Mouse (Mus musculus): ENCODE measurements around the gene Pla1a. TPM values are rescaled to one million over a fixed set of nuclear protein-coding genes. Genes with fewer than 3 reads are reported as not detected.
"Not testable (repeated sequence)": the region's sequence is repeated elsewhere in the genome, so short reads cannot be mapped to it uniquely, and the experiment has no call there.

The Pla1a gene
- 2.2 and 2.8 TPM in 2 replicates for polyA plus RNA-seq (2015; fragmentation: Nextera tagmentation; extraction: Ambion mirVana)

- no peak for DNase-seq (ENCODE audit: low spot score)
Measured at GRCm38 (mm10) chr16:38432498-38433425, at the start of gene Pla1a. Gene Pla1a (minus strand): TSS chr16:38433145.

- no peak for DNase-seq (ENCODE audit: low spot score)
Measured at GRCm38 (mm10) chr16:38481327-38481726, 48.4 kb upstream of the Pla1a start.

GRCm38 (mm10) chr16:38478296-38478695 lies 45.4 kb upstream of the Pla1a start:
- no peak for DNase-seq (ENCODE audit: low spot score)

GRCm38 (mm10) chr16:38477241-38477608 lies 44.3 kb upstream of the Pla1a start:
- not testable (repeated sequence) for DNase-seq (ENCODE audit: low spot score)

- peak; percentile 61 for DNase-seq (ENCODE audit: low spot score)
Measured at GRCm38 (mm10) chr16:38476312-38477240, 43.6 kb upstream of the Pla1a start.

DNA sequence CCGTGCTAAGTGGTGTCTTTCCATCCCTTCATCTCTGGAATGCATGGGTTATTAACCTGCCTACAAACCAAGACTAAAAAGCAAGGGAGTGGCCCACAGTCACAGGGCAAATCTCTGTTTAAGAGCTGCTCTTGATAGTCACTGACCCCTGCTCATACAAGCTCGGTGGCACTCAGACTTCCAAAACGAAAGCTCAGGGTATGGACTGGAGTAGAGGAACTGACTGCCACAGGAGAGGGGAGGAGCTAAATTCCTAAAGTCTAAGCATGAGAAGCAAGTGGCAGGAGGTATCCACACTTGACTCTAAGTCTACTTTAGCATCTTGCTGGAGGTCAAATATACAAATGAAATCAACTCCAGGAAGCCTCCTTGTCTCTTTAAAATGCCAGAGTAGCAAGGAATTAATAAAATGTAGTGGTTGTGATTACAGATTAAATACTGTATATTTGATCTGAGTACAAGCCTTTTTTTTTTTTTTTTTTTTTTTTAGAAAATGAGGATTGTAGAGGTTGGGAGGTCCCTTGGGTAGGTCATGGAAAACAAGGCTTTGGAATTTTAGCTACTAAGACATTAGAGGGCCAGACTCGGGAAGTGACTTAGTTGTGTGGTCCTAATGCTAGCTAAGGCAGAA lies 42.9 kb upstream of the Pla1a start:
- no peak for DNase-seq (ENCODE audit: low spot score)

- no peak for DNase-seq (ENCODE audit: low spot score)
Measured at GRCm38 (mm10) chr16:38474677-38475286, 41.8 kb upstream of the Pla1a start.

- DNase-seq (ENCODE audit: low spot score) = no peak
Measured at GRCm38 (mm10) chr16:38473661-38474060, 40.7 kb upstream of the Pla1a start.

DNA sequence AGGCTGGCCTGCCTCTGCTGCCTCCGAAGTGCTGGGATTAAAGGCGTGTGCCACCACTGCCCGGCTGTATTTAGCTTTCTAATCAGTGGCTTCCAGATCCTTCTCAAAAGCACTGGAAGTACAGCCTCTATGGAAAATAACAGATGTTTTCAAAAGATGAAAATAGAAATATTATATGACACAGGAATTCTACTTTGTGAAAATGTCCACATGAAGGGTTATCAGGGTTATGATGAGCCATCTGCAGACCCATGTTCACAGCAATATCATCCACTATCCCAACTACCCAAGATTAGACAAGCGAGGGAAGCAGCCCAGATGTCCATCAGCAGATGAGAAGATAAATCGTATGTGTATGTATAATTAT lies 39.5 kb upstream of the Pla1a start:
- no peak for DNase-seq (ENCODE audit: low spot score)

DNA sequence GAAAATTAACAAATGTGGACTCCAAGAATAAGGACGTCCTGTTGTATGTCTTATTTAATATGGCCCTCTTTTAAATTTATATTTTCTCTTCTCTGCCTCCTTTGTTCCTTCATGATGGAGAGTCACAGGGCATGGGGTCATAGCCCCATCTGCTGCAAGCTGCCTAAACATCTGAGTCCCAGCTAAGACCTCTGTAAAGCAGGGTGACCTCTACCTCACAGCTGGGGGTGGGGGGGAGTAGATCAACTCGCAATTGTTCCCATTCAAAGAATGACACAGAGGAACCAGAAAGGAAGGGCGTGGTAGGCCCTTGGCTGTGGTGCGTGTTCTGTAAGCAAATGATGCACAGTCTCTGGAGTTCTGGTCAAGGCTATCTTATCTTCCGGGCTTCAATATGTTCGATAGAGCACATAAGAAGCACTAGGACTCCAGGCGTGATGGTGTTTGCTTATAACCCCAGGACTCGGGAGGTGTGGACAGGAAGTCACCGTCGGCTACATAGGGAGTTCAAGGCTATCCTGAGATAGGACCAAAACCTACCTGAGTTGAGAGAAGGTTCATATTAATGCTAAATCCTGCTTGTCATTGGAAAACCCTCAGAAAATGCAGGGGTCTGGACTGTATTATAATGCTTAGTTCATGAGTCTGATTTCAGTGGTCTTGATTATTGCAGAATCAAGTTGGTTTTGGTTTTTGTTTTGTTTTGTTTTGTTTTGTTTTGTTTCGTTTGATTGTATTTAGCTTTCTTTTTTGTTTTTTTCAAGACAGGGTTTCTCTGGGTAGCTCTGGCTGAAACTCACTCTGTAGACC lies 39.0 kb upstream of the Pla1a start:
- no peak for DNase-seq (ENCODE audit: low spot score)

DNA sequence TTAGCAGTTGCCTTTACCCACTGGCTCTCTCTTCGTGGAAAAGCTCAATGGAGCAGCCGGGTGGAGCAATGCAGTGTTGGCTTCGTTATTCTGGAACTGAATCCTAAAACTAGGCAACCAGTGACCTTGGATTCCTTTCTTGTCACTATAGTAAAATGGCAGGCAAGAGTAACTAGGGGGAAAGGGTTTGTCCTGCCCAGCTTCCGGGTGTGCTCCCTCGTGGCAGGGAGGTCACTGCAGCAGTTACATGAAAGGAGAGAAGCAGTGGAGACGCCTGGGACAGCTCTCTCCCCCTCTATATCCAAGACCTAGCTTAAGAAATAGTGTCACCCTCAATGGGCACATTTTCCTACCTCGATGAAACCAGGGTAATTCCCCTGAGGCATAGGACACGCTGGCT lies 36.5 kb upstream of the Pla1a start:
- DNase-seq (ENCODE audit: low spot score) = no peak

DNA sequence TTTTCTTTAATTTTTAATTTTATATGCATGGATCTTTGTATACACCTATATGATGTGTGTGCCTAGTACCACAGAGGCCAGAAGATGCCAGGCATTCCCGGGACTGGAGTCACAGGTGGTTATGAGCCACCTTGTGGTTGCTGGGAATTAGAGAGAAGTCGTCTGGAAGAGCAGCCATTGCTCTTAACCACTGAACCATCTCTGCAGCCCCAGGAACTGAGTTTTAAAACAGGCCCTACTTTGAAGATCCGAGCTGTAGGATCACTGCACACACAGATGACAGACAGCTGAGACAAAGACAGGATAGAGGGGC lies 35.7 kb upstream of the Pla1a start:
- no peak for DNase-seq (ENCODE audit: low spot score)

GRCm38 (mm10) chr16:38467917-38468705 lies 35.2 kb upstream of the Pla1a start:
- DNase-seq (ENCODE audit: low spot score) = no peak

- DNase-seq (ENCODE audit: low spot score) = no peak
Measured at GRCm38 (mm10) chr16:38467091-38467916, 34.4 kb upstream of the Pla1a start.

DNA sequence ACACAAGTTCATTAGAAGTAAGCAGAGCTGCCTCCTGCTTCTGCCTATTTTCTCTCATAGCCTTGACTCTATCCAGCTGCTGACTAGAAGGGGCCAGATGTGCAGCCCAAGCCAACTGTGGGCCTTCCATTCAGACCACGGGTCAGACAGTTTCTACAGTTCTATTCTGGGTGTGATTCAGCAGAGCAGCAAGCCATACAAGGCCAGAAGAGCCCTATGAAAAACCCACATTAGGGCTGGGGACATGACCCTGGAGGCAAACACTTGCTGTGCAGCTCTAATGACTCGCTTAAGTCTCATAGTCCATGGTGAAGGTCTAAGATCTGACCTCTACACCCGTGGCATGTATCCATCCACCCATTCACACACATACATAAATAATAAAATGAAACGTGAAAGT lies 33.1 kb upstream of the Pla1a start:
- no peak for DNase-seq (ENCODE audit: low spot score)

DNA sequence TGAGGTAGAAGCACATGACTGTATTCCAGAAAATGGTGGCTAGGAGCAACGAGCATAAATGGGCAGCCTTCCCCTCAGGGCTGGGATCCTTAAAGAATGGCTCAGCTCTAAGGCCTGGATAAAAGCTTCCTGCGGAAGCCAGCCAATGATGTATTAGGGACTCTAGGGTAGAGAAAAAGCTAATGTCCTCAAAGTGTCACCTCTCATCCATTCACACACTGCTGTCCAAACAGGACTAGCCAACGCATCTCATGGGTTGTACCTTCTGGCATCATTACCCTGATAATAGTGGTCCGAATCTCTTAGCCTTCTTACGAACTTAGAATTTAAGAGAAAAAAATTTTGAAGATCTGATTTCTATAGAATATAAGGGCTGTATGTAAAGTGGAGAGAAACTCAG lies 30.4 kb upstream of the Pla1a start:
- no peak for DNase-seq (ENCODE audit: low spot score)

GRCm38 (mm10) chr16:38462161-38462560 lies 29.2 kb upstream of the Pla1a start:
- no peak for DNase-seq (ENCODE audit: low spot score)

DNA sequence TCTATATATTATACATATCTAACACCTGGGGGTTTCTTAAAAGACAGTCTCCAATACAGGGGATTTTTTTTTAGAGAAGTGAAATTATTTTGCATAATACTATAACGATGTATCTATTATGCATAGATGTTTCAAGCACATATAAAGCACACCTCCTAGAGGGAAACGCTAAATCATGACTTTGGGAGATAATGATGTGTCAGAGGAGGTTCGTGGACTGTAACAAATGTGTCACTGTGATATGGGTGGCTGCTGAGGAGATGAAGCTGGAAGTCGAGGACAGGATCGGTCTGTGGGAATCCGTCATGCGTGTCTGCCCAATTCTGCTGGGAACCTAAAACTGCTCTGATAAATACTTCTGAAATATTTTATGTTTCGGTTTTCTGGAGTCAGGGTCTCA lies 28.8 kb upstream of the Pla1a start:
- DNase-seq (ENCODE audit: low spot score) = no peak

- DNase-seq (ENCODE audit: low spot score) = no peak
Measured at GRCm38 (mm10) chr16:38459990-38460389, 27.0 kb upstream of the Pla1a start.

Measured in thymus, postnatal 0 days (tissue).